Mouse (Mus musculus): ENCODE results near the gene Agr2. TPM values are rescaled to one million over a fixed set of nuclear protein-coding genes. Genes with fewer than 3 reads are reported as not detected.
A peak's percentile ranks its signal among the peaks of the same experiment; 100 is the strongest.

The Agr2 gene
- polyA plus RNA-seq, 1 experiment from 2014 or later, result not detected

GRCm38 (mm10) chr12:36030660-36031363 is 38.1 kb downstream of the Agr2 start:
- no peak overlapping the region for H3K4me3 ChIP-seq
- H3K27me3 ChIP-seq (ENCODE audit: low read depth, poor library complexity, severe bottlenecking), result no peaks in the 10 kb centered on the region
- H3K4me1 ChIP-seq, result no peaks in the 10 kb centered on the region
- no peak overlapping the region for H3K27ac ChIP-seq (replicated peaks)
- no peak for DNase-seq (ENCODE audit: low spot score)
- 91% methylated on average over 12 of the region's 12 CpGs for WGBS
- peaks cover 4% of the 10 kb centered on the region; the same call in 1 of the 2 replicates for H3K9me3 ChIP-seq (replicated peaks)
- H3K36me3 ChIP-seq, result peaks cover 32% of the 10 kb centered on the region

GRCm38 (mm10) chr12:36032419-36032818 is 39.7 kb downstream of the Agr2 start:
- WGBS, result 82% methylated on average over 4 of the region's 4 CpGs
- DNase-seq (ENCODE audit: low spot score), result no peak
- Histone ChIP-seq H3K27me3 (ENCODE audit: low read depth, poor library complexity, severe bottlenecking) (no peaks in the 10 kb centered on the region), H3K36me3 (peaks cover 47% of the 10 kb centered on the region), H3K4me1 (no peaks in the 10 kb centered on the region), H3K9me3 (replicated peaks) (peaks cover 17% of the 10 kb centered on the region; the same call in 1 of the 2 replicates), H3K4me3 (no peak overlapping the region), H3K27ac (replicated peaks) (no peak overlapping the region)

- WGBS, result 93% methylated on average over 6 of the region's 6 CpGs
- Histone ChIP-seq H3K4me3 (no peak overlapping the region), H3K9me3 (replicated peaks) (peaks cover 17% of the 10 kb centered on the region; the same call in 1 of the 2 replicates), H3K27ac (replicated peaks) (no peak overlapping the region), H3K4me1 (peaks cover 11% of the 10 kb centered on the region), H3K36me3 (peaks cover 51% of the 10 kb centered on the region), H3K27me3 (ENCODE audit: low read depth, poor library complexity, severe bottlenecking) (no peaks in the 10 kb centered on the region)
- no peak for DNase-seq (ENCODE audit: low spot score)
Measured at GRCm38 (mm10) chr12:36035501-36035900, 42.8 kb downstream of the Agr2 start.

- Histone ChIP-seq H3K4me1 (peaks cover 17% of the 10 kb centered on the region), H3K9me3 (replicated peaks) (peaks cover 17% of the 10 kb centered on the region; the same call in 1 of the 2 replicates), H3K27me3 (ENCODE audit: low read depth, poor library complexity, severe bottlenecking) (no peaks in the 10 kb centered on the region), H3K36me3 (peaks cover 51% of the 10 kb centered on the region), H3K4me3 (no peak overlapping the region), H3K27ac (replicated peaks) (no peak overlapping the region)
- 93% methylated on average over 7 of the region's 7 CpGs for WGBS
- DNase-seq (ENCODE audit: low spot score), result no peak
Measured at GRCm38 (mm10) chr12:36036121-36036520, 43.4 kb downstream of the Agr2 start.

GRCm38 (mm10) chr12:36036776-36037175 is 44.1 kb downstream of the Agr2 start:
- H3K4me3 ChIP-seq, result no peak overlapping the region
- peaks cover 51% of the 10 kb centered on the region for H3K36me3 ChIP-seq
- H3K27ac ChIP-seq (replicated peaks), result no peak overlapping the region
- no peak for DNase-seq (ENCODE audit: low spot score)
- peaks cover 17% of the 10 kb centered on the region; the same call in 1 of the 2 replicates for H3K9me3 ChIP-seq (replicated peaks)
- H3K27me3 ChIP-seq (ENCODE audit: low read depth, poor library complexity, severe bottlenecking), result no peaks in the 10 kb centered on the region
- 93% methylated on average over 10 of the region's 10 CpGs for WGBS
- peaks cover 20% of the 10 kb centered on the region for H3K4me1 ChIP-seq

- Histone ChIP-seq H3K4me1 (peaks cover 20% of the 10 kb centered on the region), H3K4me3 (no peak overlapping the region), H3K9me3 (replicated peaks) (peaks cover 15% of the 10 kb centered on the region; the same call in 1 of the 2 replicates), H3K27me3 (ENCODE audit: low read depth, poor library complexity, severe bottlenecking) (no peaks in the 10 kb centered on the region), H3K27ac (replicated peaks) (no peak overlapping the region), H3K36me3 (peaks cover 29% of the 10 kb centered on the region)
- no peak for DNase-seq (ENCODE audit: low spot score)
- 88% methylated on average over 9 of the region's 9 CpGs for WGBS
Measured at GRCm38 (mm10) chr12:36039541-36040084, 46.9 kb downstream of the Agr2 start.

- Histone ChIP-seq H3K4me3 (peak overlapping the region; percentile 97), H3K27ac (replicated peaks) (0 out of 2 replicates have a peak overlapping the region, but pooled peaks have one; percentile 13), H3K9me3 (replicated peaks) (peaks cover 13% of the 10 kb centered on the region; the same call in 1 of the 2 replicates), H3K27me3 (ENCODE audit: low read depth, poor library complexity, severe bottlenecking) (no peaks in the 10 kb centered on the region), H3K4me1 (peaks cover 20% of the 10 kb centered on the region), H3K36me3 (peaks cover 19% of the 10 kb centered on the region)
- no peak for DNase-seq (ENCODE audit: low spot score)
- 72% methylated on average over 10 of the region's 10 CpGs for WGBS
Measured at GRCm38 (mm10) chr12:36040571-36041280, 48.0 kb downstream of the Agr2 start.

GRCm38 (mm10) chr12:36041281-36041589 is 48.5 kb downstream of the Agr2 start:
- WGBS, result 51% methylated on average over 4 of the region's 4 CpGs
- Histone ChIP-seq H3K36me3 (peaks cover 14% of the 10 kb centered on the region), H3K27ac (replicated peaks) (peak overlapping the region; percentile 98), H3K4me1 (peaks cover 20% of the 10 kb centered on the region), H3K27me3 (ENCODE audit: low read depth, poor library complexity, severe bottlenecking) (no peaks in the 10 kb centered on the region), H3K4me3 (peak overlapping the region; percentile 97), H3K9me3 (replicated peaks) (peaks cover 8% of the 10 kb centered on the region; the same call in 1 of the 2 replicates)
- DNase-seq (ENCODE audit: low spot score), result no peak

GRCm38 (mm10) chr12:36041703-36042347 is 49.1 kb downstream of the Agr2 start:
- peak; percentile 75 for DNase-seq (ENCODE audit: low spot score)
- H3K27ac ChIP-seq (replicated peaks), result peak overlapping the region; percentile 98
- WGBS, result under 1% methylated on average over 50 of the region's 50 CpGs
- H3K4me3 ChIP-seq, result peak overlapping the region; percentile 97
- 0 out of 2 replicates have a peak, but pooled peaks cover 2% of the 10 kb centered on the region for H3K9me3 ChIP-seq (replicated peaks)
- peaks cover 20% of the 10 kb centered on the region for H3K4me1 ChIP-seq
- H3K27me3 ChIP-seq (ENCODE audit: low read depth, poor library complexity, severe bottlenecking), result no peaks in the 10 kb centered on the region
- peaks cover 8% of the 10 kb centered on the region for H3K36me3 ChIP-seq

GRCm38 (mm10) chr12:36042348-36042778 is 49.7 kb downstream of the Agr2 start, which contains the start of gene Tspan13:
Gene Tspan13 (minus strand): TSS chr12:36042500.
- under 1% methylated on average over 35 of the region's 35 CpGs for WGBS
- DNase-seq (ENCODE audit: low spot score), result peak; percentile 94
- Histone ChIP-seq H3K4me3 (peak within 1 kb of the TSS; percentile 97), H3K27ac (replicated peaks) (peak within 1 kb of the TSS; percentile 98), H3K27me3 (ENCODE audit: low read depth, poor library complexity, severe bottlenecking) (no peaks in the 10 kb centered on the region), H3K4me1 (peaks cover 20% of the 10 kb centered on the region), H3K9me3 (replicated peaks) (no peaks in the 10 kb centered on the region), H3K36me3 (peaks cover 4% of the 10 kb centered on the region; the same call in 1 of the 2 replicates)

- no peak for DNase-seq (ENCODE audit: low spot score)
- Histone ChIP-seq H3K36me3 (no peaks in the 10 kb centered on the region), H3K4me1 (peaks cover 18% of the 10 kb centered on the region), H3K27ac (replicated peaks) (no peak overlapping the region), H3K27me3 (ENCODE audit: low read depth, poor library complexity, severe bottlenecking) (no peaks in the 10 kb centered on the region), H3K9me3 (replicated peaks) (no peaks in the 10 kb centered on the region), H3K4me3 (no peak overlapping the region)
- WGBS, result 87% methylated on average over 2 of the region's 2 CpGs
Measured at GRCm38 (mm10) chr12:36044691-36045090, 52.0 kb downstream of the Agr2 start.

- no peaks in the 10 kb centered on the region for H3K9me3 ChIP-seq (replicated peaks)
- DNase-seq (ENCODE audit: low spot score), result no peak
- H3K36me3 ChIP-seq, result no peaks in the 10 kb centered on the region
- WGBS, result 60% methylated on average over 5 of the region's 5 CpGs
- peaks cover 2% of the 10 kb centered on the region for H3K4me1 ChIP-seq
- no peak overlapping the region for H3K4me3 ChIP-seq
- no peak overlapping the region for H3K27ac ChIP-seq (replicated peaks)
- H3K27me3 ChIP-seq (ENCODE audit: low read depth, poor library complexity, severe bottlenecking), result no peaks in the 10 kb centered on the region
Measured at GRCm38 (mm10) chr12:36046196-36046595, 53.5 kb downstream of the Agr2 start.

Data from midbrain, embryonic 10.5 days (tissue).